Mouse (Mus musculus) T-cell, adult 2 months (primary cell): ENCODE data around the gene Ms4a3.

ENCODE experiments used
- DNase-seq: peaks from one replicate; pipeline ENCODE4 v3.0.0; 2022; ENCODE audit warnings: low spot score

Ms4a3 gene

GRCm38 (mm10) chr19:11640732-11641131, at the start of gene Ms4a3:
Gene Ms4a3, minus strand, starts transcription at chr19:11640851.
- no peak for DNase-seq

GRCm38 (mm10) chr19:11661562-11661961, 20.9 kb upstream of the Ms4a3 start:
- DNase-seq = no peak

- DNase-seq = no peak
Observed at GRCm38 (mm10) chr19:11660459-11660858, 19.8 kb upstream of the Ms4a3 start, which contains the start of gene Oosp2. Gene Oosp2, minus strand, starts transcription at chr19:11660559.

- no peak for DNase-seq
Observed at GRCm38 (mm10) chr19:11659142-11659541, 18.5 kb upstream of the Ms4a3 start.

GRCm38 (mm10) chr19:11649564-11649963, 8.9 kb upstream of the Ms4a3 start:
- DNase-seq = no peak

GRCm38 (mm10) chr19:11646166-11646565, 5.5 kb upstream of the Ms4a3 start:
- no peak for DNase-seq

GRCm38 (mm10) chr19:11639038-11639437, 1.6 kb downstream of the Ms4a3 start:
- DNase-seq = no peak

GRCm38 (mm10) chr19:11635572-11635971, 5.1 kb downstream of the Ms4a3 start:
- DNase-seq = no peak

- no peak for DNase-seq
Observed at GRCm38 (mm10) chr19:11634330-11634729, 6.3 kb downstream of the Ms4a3 start.

- DNase-seq = no peak
Observed at GRCm38 (mm10) chr19:11633732-11634131, 6.9 kb downstream of the Ms4a3 start.

- DNase-seq = no peak
Observed at GRCm38 (mm10) chr19:11625231-11625630, 15.4 kb downstream of the Ms4a3 start.

- no peak for DNase-seq
Observed at GRCm38 (mm10) chr19:11624800-11625199, 15.9 kb downstream of the Ms4a3 start.

- no peak for DNase-seq
Observed at GRCm38 (mm10) chr19:11623551-11623950, 17.1 kb downstream of the Ms4a3 start, which contains the start of gene Ms4a2. Gene Ms4a2, minus strand, starts transcription at chr19:11623719.

GRCm38 (mm10) chr19:11617983-11618382, 22.7 kb downstream of the Ms4a3 start:
- DNase-seq = no peak

- no peak for DNase-seq
Observed at GRCm38 (mm10) chr19:11614805-11615204, 25.8 kb downstream of the Ms4a3 start.

- DNase-seq = no peak
Observed at GRCm38 (mm10) chr19:11613776-11614443, 26.7 kb downstream of the Ms4a3 start.

- DNase-seq = no peak
Observed at GRCm38 (mm10) chr19:11613084-11613483, 27.6 kb downstream of the Ms4a3 start.

- DNase-seq = no peak
Observed at GRCm38 (mm10) chr19:11612293-11612692, 28.4 kb downstream of the Ms4a3 start.

- peak; percentile 21 for DNase-seq
Observed at GRCm38 (mm10) chr19:11611541-11611945, 29.1 kb downstream of the Ms4a3 start.

GRCm38 (mm10) chr19:11608172-11608571, 32.5 kb downstream of the Ms4a3 start:
- DNase-seq = peak; percentile 44

GRCm38 (mm10) chr19:11604603-11605002, 36.0 kb downstream of the Ms4a3 start, which contains the start of gene Ms4a6d:
Gene Ms4a6d, minus strand, starts transcription at chr19:11604849.
- no peak for DNase-seq

- DNase-seq = peak; percentile 83
Observed at GRCm38 (mm10) chr19:11602026-11602425, 38.6 kb downstream of the Ms4a3 start.

- no peak for DNase-seq
Observed at GRCm38 (mm10) chr19:11601349-11601748, 39.3 kb downstream of the Ms4a3 start.

GRCm38 (mm10) chr19:11589891-11590449, 50.7 kb downstream of the Ms4a3 start:
- peak; percentile 11 for DNase-seq
